Mouse (Mus musculus) forebrain, embryonic 14.5 days (tissue): ENCODE data around the gene Krtap4-1. TPM values are rescaled to one million over a fixed set of nuclear protein-coding genes. Genes with fewer than 3 reads are reported as not detected.
A peak's percentile ranks its signal among the peaks of the same experiment; 100 is the strongest.
"Not testable (repeated sequence)": the region's sequence is repeated elsewhere in the genome, so short reads cannot be mapped to it uniquely, and the experiment has no call there.

ENCODE experiments used
- ATAC-seq: fragments of 200-750 bp; cut with Nextera tagmentation; 2 replicates; pipeline ENCODE4 v1.8.0; 2017; ENCODE audit warnings: mild to moderate bottlenecking, moderate library complexity
- DNase-seq: peaks from one replicate; pipeline ENCODE4 v3.0.0-alpha.2; 2015; ENCODE audit warnings: low spot score
- H3K27ac ChIP-seq: fragments of 300-500 bp; sonication (generic); 2 replicates; pipeline ENCODE4 v1.5.1; 2014; ENCODE audit warnings: low read depth, mild to moderate bottlenecking, control low read depth, low read length, moderate library complexity
- H3K27me3 ChIP-seq: fragments of 300-500 bp; sonication (generic); replicated peaks from 2 replicates; pipeline ENCODE4 v1.6.1; 2014; ENCODE audit warnings: low read length, control low read depth, mixed read lengths; ENCODE audit not compliant: control insufficient read depth, insufficient read depth
- H3K36me3 ChIP-seq: fragments of 300-500 bp; sonication (generic); 2 replicates; pipeline ENCODE4 v1.6.1; 2014; ENCODE audit warnings: low read length, control low read depth; ENCODE audit not compliant: control insufficient read depth, insufficient read depth
- H3K4me1 ChIP-seq: fragments of 300-500 bp; sonication (generic); 2 replicates; pipeline ENCODE4 v1.6.1; 2014; ENCODE audit warnings: antibody characterized with exemption, low read length, control low read depth; ENCODE audit not compliant: control insufficient read depth, insufficient read depth
- H3K4me2 ChIP-seq: fragments of 300-500 bp; sonication (generic); 2 replicates; pipeline ENCODE4 v1.6.1; 2014; ENCODE audit warnings: mild to moderate bottlenecking, control low read depth, low read length
- H3K4me3 ChIP-seq: fragments of 300-500 bp; sonication (generic); 2 replicates; pipeline ENCODE4 v1.5.1; 2014; ENCODE audit warnings: low read depth, low read length, control low read depth
- H3K9ac ChIP-seq: fragments of 300-500 bp; sonication (generic); 2 replicates; pipeline ENCODE4 v1.6.1; 2014; ENCODE audit warnings: mild to moderate bottlenecking, low read length, control low read depth, moderate library complexity
- H3K9me3 ChIP-seq: fragments of 300-500 bp; sonication (generic); replicated peaks from 2 replicates; pipeline ENCODE4 v1.6.1; 2016; ENCODE audit warnings: low read length, control low read depth, mixed read lengths; ENCODE audit not compliant: control insufficient read depth
- WGBS: fragments of 180-500 bp; shearing (Covaris S2); extraction: QIAGEN DNeasy Blood & Tissue Kit; methylation state at CpG from one replicate; pipeline ENCODE4 v1.1.7; 2014; 5-methylcytosine and 5-hydroxymethylcytosine counted together
- polyA plus RNA-seq: library from polyadenylated mRNA; unstranded; fragments of >200 nt; fragmentation: Nextera tagmentation; extraction: Ambion mirVana; gene quantifications from 2 replicates; pipeline ENCODE4 v1.2.1, GENCODE M21; 2014

Krtap4-1 gene
- polyA plus RNA-seq, 1 experiment from 2014 or later, result not detected

DNA sequence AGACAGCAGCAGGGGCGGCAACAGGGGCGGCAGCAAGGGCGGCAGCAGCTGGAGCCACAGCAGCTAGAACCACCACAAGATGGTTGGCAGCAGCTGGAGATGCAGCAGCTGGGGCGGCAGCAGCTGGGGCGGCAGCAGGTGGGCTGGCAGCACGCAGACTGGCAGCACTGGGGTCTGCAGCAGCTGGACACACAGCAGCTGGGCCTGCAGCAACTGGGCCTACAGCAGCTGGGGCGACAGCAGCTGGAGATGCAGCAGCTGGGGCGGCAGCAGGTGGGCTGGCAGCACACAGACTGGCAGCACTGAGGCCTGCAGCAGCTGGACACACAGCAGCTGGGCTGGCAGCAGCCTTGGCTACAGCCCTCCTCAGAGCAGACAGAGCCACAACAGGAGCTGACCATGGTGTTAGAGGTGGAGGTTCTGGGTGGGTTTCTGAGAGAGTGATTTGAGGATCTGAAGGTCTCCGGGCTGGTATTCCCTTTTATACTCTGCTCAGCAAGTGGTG, 15.6 kb upstream of the Krtap4-1 start, which contains the start of gene Krtap4-7:
Gene Krtap4-7 (minus strand): TSS at position 455 of the 505 bp plus-strand sequence.
- not testable (repeated sequence) for DNase-seq, H3K9me3 ChIP-seq, H3K27ac ChIP-seq, H3K4me3 ChIP-seq, ATAC-seq, H3K4me1 ChIP-seq, H3K4me2 ChIP-seq, H3K27me3 ChIP-seq, H3K36me3 ChIP-seq, H3K9ac ChIP-seq
- WGBS, result 80% methylated on average over 9 of the region's 9 CpGs

DNA sequence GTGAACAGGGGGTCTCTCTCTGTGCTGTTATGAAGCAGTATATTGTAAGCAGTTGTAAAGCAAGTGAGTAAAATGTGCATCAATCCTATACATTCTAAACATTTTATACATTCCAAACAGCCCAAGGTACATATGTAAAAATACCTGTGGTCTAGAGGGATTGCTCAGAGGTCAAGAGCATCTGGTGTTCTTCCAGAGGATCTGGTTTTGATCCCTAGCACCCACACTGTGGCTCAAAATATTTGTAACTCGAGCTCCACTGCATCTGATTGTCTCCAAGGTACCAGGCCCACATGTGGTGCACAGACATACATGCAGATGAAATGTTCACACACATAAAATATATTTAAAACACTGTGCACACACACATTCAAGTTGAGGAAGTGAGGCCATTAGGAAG, 12.9 kb upstream of the Krtap4-1 start:
- no peak for ATAC-seq
- H3K4me3 ChIP-seq, result no peak overlapping the region
- no peaks in the 10 kb centered on the region for H3K36me3 ChIP-seq
- H3K4me2 ChIP-seq, result no peak overlapping the region
- H3K27ac ChIP-seq, result no peak overlapping the region
- H3K4me1 ChIP-seq, result no peaks in the 10 kb centered on the region
- WGBS, result 53% methylated on average over 1 of the region's 1 CpGs
- no peak overlapping the region for H3K9ac ChIP-seq
- no peaks in the 10 kb centered on the region for H3K9me3 ChIP-seq
- DNase-seq, result no peak
- no peaks in the 10 kb centered on the region for H3K27me3 ChIP-seq

DNA sequence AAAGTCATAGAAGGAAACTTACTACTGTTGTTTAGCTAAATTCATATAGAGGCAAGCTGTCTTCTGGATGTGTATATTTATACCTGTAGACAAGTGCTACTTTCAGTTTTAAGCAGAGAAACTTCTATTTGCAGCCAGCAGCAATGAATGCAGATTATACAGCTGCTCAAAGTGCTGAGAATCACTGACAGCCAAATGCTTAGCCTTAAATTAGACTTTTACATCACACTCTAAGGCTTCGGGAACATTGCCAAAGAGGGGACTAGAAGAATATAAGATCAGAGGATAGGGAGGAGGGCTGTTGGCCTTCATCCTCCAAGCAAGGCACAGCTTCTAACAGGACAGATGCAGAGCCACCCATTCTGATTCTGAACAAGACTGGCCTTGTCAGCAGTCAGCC, 9.0 kb upstream of the Krtap4-1 start:
- DNase-seq, result peak; percentile 19

GRCm38 (mm10) chr11:99634653-99635134, 6.7 kb upstream of the Krtap4-1 start, which contains the start of gene Krtap4-2:
Gene Krtap4-2 (minus strand): TSS chr11:99635084.
- 42% methylated on average over 8 of the region's 8 CpGs for WGBS
- no peak within 1 kb of the TSS for H3K9ac ChIP-seq
- no peaks in the 10 kb centered on the region for H3K9me3 ChIP-seq
- H3K27me3 ChIP-seq, result no peaks in the 10 kb centered on the region
- no peak within 1 kb of the TSS for H3K4me3 ChIP-seq
- DNase-seq, result no peak
- no peaks in the 10 kb centered on the region for H3K36me3 ChIP-seq
- H3K4me2 ChIP-seq, result no peak within 1 kb of the TSS
- no peaks in the 10 kb centered on the region for H3K4me1 ChIP-seq
- ATAC-seq, result no peak
- H3K27ac ChIP-seq, result no peak within 1 kb of the TSS

More for the DNA sequence above, 9.0 kb upstream of the Krtap4-1 start:
- H3K4me2 ChIP-seq, result no peak overlapping the region
- H3K9me3 ChIP-seq, result no peaks in the 10 kb centered on the region
- ATAC-seq, result no peak
- no peaks in the 10 kb centered on the region for H3K27me3 ChIP-seq
- no peak overlapping the region for H3K27ac ChIP-seq
- no peaks in the 10 kb centered on the region for H3K4me1 ChIP-seq
- H3K36me3 ChIP-seq, result no peaks in the 10 kb centered on the region
- WGBS, result 50% methylated on average over 1 of the region's 1 CpGs
- no peak overlapping the region for H3K9ac ChIP-seq
- no peak overlapping the region for H3K4me3 ChIP-seq

DNA sequence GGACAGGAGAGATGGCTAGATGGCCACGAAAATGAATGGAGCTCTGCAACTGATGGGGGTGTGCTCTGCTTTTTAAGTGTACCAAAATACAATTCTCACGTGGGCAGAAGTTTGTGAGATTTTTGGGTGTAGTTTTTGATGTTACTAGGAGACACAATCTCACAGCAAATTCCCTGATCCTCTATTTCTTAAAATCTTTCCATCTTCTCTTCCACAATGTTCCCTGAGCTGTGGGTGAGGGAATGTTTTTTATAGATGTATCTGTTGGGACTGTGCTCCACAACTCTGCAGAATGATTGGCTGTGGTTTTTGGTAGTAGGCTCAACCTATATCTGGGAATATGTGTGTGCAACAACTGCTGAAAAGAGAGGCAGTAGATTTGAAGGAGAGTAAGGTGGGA, 5.3 kb upstream of the Krtap4-1 start:
- DNase-seq, result no peak
- H3K4me1 ChIP-seq, result no peaks in the 10 kb centered on the region
- no peak overlapping the region for H3K9ac ChIP-seq
- WGBS, result 78% methylated on average over 2 of the region's 2 CpGs
- H3K4me3 ChIP-seq, result no peak overlapping the region
- no peak for ATAC-seq
- H3K27ac ChIP-seq, result no peak overlapping the region
- H3K36me3 ChIP-seq, result no peaks in the 10 kb centered on the region
- H3K27me3 ChIP-seq, result no peaks in the 10 kb centered on the region
- H3K9me3 ChIP-seq, result no peaks in the 10 kb centered on the region
- H3K4me2 ChIP-seq, result no peak overlapping the region

- Histone ChIP-seq H3K4me2 (no peak overlapping the region), H3K4me3 (no peak overlapping the region), H3K4me1 (no peaks in the 10 kb centered on the region), H3K9me3 (no peaks in the 10 kb centered on the region), H3K36me3 (no peaks in the 10 kb centered on the region), H3K9ac (no peak overlapping the region), H3K27me3 (no peaks in the 10 kb centered on the region), H3K27ac (no peak overlapping the region)
- DNase-seq (no peak), ATAC-seq (no peak)
- WGBS, result 73% methylated on average over 3 of the region's 3 CpGs
Measured at GRCm38 (mm10) chr11:99630890-99631289, 2.9 kb upstream of the Krtap4-1 start.

GRCm38 (mm10) chr11:99620335-99620734, 7.7 kb downstream of the Krtap4-1 start, which contains the start of gene Gm11562:
Gene Gm11562 (minus strand): TSS chr11:99620435.
- no peak within 1 kb of the TSS for H3K9ac ChIP-seq
- H3K4me2 ChIP-seq, result no peak within 1 kb of the TSS
- ATAC-seq (no peak), DNase-seq (no peak)
- no peaks in the 10 kb centered on the region for H3K27me3 ChIP-seq
- H3K9me3 ChIP-seq, result no peaks in the 10 kb centered on the region
- H3K4me1 ChIP-seq, result no peaks in the 10 kb centered on the region
- H3K36me3 ChIP-seq, result no peaks in the 10 kb centered on the region
- H3K27ac ChIP-seq, result no peak within 1 kb of the TSS
- no peak within 1 kb of the TSS for H3K4me3 ChIP-seq
- 93% methylated on average over 2 of the region's 2 CpGs for WGBS

- H3K27ac ChIP-seq, result no peak within 1 kb of the TSS
- no peak within 1 kb of the TSS for H3K4me2 ChIP-seq
- DNase-seq (no peak), ATAC-seq (no peak)
- no peaks in the 10 kb centered on the region for H3K27me3 ChIP-seq
- H3K9ac ChIP-seq, result no peak within 1 kb of the TSS
- H3K4me1 ChIP-seq, result no peaks in the 10 kb centered on the region
- H3K9me3 ChIP-seq, result no peaks in the 10 kb centered on the region
- H3K36me3 ChIP-seq, result no peaks in the 10 kb centered on the region
- no peak within 1 kb of the TSS for H3K4me3 ChIP-seq
- WGBS, result 66% methylated on average over 3 of the region's 3 CpGs
Measured at GRCm38 (mm10) chr11:99614796-99615363, 13.2 kb downstream of the Krtap4-1 start, which contains the start of gene Krtap2-4. Gene Krtap2-4 (minus strand): TSS chr11:99614846.

- not testable (repeated sequence) for H3K4me1 ChIP-seq, DNase-seq, ATAC-seq, H3K36me3 ChIP-seq, H3K4me3 ChIP-seq, H3K27ac ChIP-seq, H3K27me3 ChIP-seq, H3K4me2 ChIP-seq, H3K9me3 ChIP-seq, H3K9ac ChIP-seq
- WGBS, result 71% methylated on average over 1 of the region's 2 CpGs
Measured at GRCm38 (mm10) chr11:99610089-99610488, 17.9 kb downstream of the Krtap4-1 start, which contains the start of gene Gm11937. Gene Gm11937 (minus strand): TSS chr11:99610189.
